Mouse (Mus musculus) liver, embryonic 16.5 days (tissue): ENCODE results near the gene Cyb561d1. TPM values are rescaled to one million over a fixed set of nuclear protein-coding genes. Genes with fewer than 3 reads are reported as not detected.

Experiments used
- ATAC-seq: fragments of 200-750 bp; cut with Nextera tagmentation; 2 replicates; pipeline ENCODE4 v1.8.0; 2017; ENCODE audit warnings: low read depth, mild to moderate bottlenecking, moderate number of reproducible peaks, moderate library complexity
- H3K27ac ChIP-seq: fragments of 300-500 bp; sonication (generic); 2 replicates; pipeline ENCODE4 v1.5.1; 2014; ENCODE audit warnings: mild to moderate bottlenecking, low read length
- H3K27me3 ChIP-seq: fragments of 300-500 bp; sonication (generic); 2 replicates; pipeline ENCODE4 v1.6.1; 2014; ENCODE audit warnings: low read depth, low read length, mixed read lengths; ENCODE audit not compliant: control insufficient read depth, insufficient read depth
- H3K36me3 ChIP-seq: fragments of 300-500 bp; sonication (generic); 2 replicates; pipeline ENCODE4 v1.6.1; 2014; ENCODE audit warnings: mild to moderate bottlenecking; ENCODE audit not compliant: control insufficient read depth, insufficient read depth
- H3K4me1 ChIP-seq: fragments of 300-500 bp; sonication (generic); 2 replicates; pipeline ENCODE4 v1.6.1; 2014; ENCODE audit warnings: low read depth, low read length, mixed read lengths; ENCODE audit not compliant: control insufficient read depth
- H3K4me2 ChIP-seq: fragments of 300-500 bp; sonication (generic); 2 replicates; pipeline ENCODE4 v1.6.1; 2014; ENCODE audit warnings: low read depth, low read length, mixed read lengths
- H3K4me3 ChIP-seq: fragments of 300-500 bp; sonication (generic); 2 replicates; pipeline ENCODE4 v1.5.1; 2014; ENCODE audit warnings: low read depth, mild to moderate bottlenecking, low read length
- H3K9ac ChIP-seq: fragments of 300-500 bp; sonication (generic); 2 replicates; pipeline ENCODE4 v1.6.1; 2014; ENCODE audit warnings: low read depth, low read length
- H3K9me3 ChIP-seq: fragments of 300-500 bp; sonication (generic); replicated peaks from 2 replicates; pipeline ENCODE4 v1.6.1; 2016; ENCODE audit warnings: low read length; ENCODE audit not compliant: control insufficient read depth
- WGBS: fragments of 180-500 bp; shearing (Covaris S2); extraction: QIAGEN DNeasy Blood & Tissue Kit; methylation state at CpG from one replicate; pipeline ENCODE4 v1.1.7; 2014; ENCODE audit not compliant: insufficient replicate concordance; 5-methylcytosine and 5-hydroxymethylcytosine counted together
- polyA plus RNA-seq: library from polyadenylated mRNA; unstranded; fragments of >200 nt; fragmentation: Nextera tagmentation; extraction: Ambion mirVana; gene quantifications from 2 replicates; pipeline ENCODE4 v1.2.1, GENCODE M21; 2015

Cyb561d1 gene
- polyA plus RNA-seq, 1 experiment from 2014 or later, result 1.9 TPM

- 52% methylated on average over 3 of the region's 3 CpGs for WGBS
- Histone ChIP-seq H3K4me2 (no peak overlapping the region), H3K9ac (no peak overlapping the region), H3K27ac (no peak overlapping the region), H3K27me3 (peaks cover 38% of the 10 kb centered on the region), H3K9me3 (no peaks in the 10 kb centered on the region), H3K36me3 (no peaks in the 10 kb centered on the region), H3K4me3 (no peak overlapping the region), H3K4me1 (peaks cover 13% of the 10 kb centered on the region)
- no peak for ATAC-seq
Observed at GRCm38 (mm10) chr3:108184742-108185141, 16.3 kb downstream of the Cyb561d1 start.

- Histone ChIP-seq H3K4me3 (no peak overlapping the region), H3K36me3 (no peaks in the 10 kb centered on the region), H3K27ac (no peak overlapping the region), H3K9ac (no peak overlapping the region), H3K27me3 (peaks cover 11% of the 10 kb centered on the region), H3K4me1 (peaks cover 2% of the 10 kb centered on the region), H3K9me3 (no peaks in the 10 kb centered on the region), H3K4me2 (no peak overlapping the region)
- ATAC-seq, result no peak
- WGBS, result 21% methylated on average over 2 of the region's 2 CpGs
Observed at GRCm38 (mm10) chr3:108180514-108180913, 20.5 kb downstream of the Cyb561d1 start.

- Histone ChIP-seq H3K27ac (no peak overlapping the region), H3K4me1 (no peaks in the 10 kb centered on the region), H3K27me3 (no peaks in the 10 kb centered on the region; the same call in 1 of the 2 replicates), H3K4me3 (no peak overlapping the region), H3K4me2 (no peak overlapping the region), H3K36me3 (no peaks in the 10 kb centered on the region), H3K9ac (no peak overlapping the region), H3K9me3 (no peaks in the 10 kb centered on the region)
- ATAC-seq, result no peak
- 69% methylated on average over 7 of the region's 7 CpGs for WGBS
Observed at GRCm38 (mm10) chr3:108178756-108179715, 22.0 kb downstream of the Cyb561d1 start.

- no peak for ATAC-seq
- Histone ChIP-seq H3K4me1 (no peaks in the 10 kb centered on the region), H3K4me2 (no peak overlapping the region), H3K36me3 (no peaks in the 10 kb centered on the region), H3K27me3 (no peaks in the 10 kb centered on the region; the same call in 1 of the 2 replicates), H3K27ac (no peak overlapping the region), H3K4me3 (no peak overlapping the region), H3K9me3 (no peaks in the 10 kb centered on the region), H3K9ac (no peak overlapping the region)
- 38% methylated on average over 13 of the region's 14 CpGs for WGBS
Observed at GRCm38 (mm10) chr3:108174672-108175531, 26.1 kb downstream of the Cyb561d1 start.

- no peaks in the 10 kb centered on the region for H3K4me1 ChIP-seq
- ATAC-seq, result no peak
- H3K4me2 ChIP-seq, result no peak overlapping the region
- no peaks in the 10 kb centered on the region for H3K9me3 ChIP-seq
- H3K9ac ChIP-seq, result no peak overlapping the region
- no peak overlapping the region for H3K27ac ChIP-seq
- H3K4me3 ChIP-seq, result no peak overlapping the region
- H3K27me3 ChIP-seq, result no peaks in the 10 kb centered on the region; the same call in 1 of the 2 replicates
- H3K36me3 ChIP-seq, result no peaks in the 10 kb centered on the region
- 49% methylated on average over 3 of the region's 3 CpGs for WGBS
Observed at GRCm38 (mm10) chr3:108169199-108169598, 31.8 kb downstream of the Cyb561d1 start.

GRCm38 (mm10) chr3:108167499-108167898 lies 33.5 kb downstream of the Cyb561d1 start:
- ATAC-seq, result no peak
- Histone ChIP-seq H3K4me3 (no peak overlapping the region), H3K9me3 (no peaks in the 10 kb centered on the region), H3K27ac (no peak overlapping the region), H3K4me2 (no peak overlapping the region), H3K9ac (no peak overlapping the region), H3K36me3 (no peaks in the 10 kb centered on the region), H3K4me1 (no peaks in the 10 kb centered on the region), H3K27me3 (no peaks in the 10 kb centered on the region; the same call in 1 of the 2 replicates)
- 55% methylated on average over 14 of the region's 14 CpGs for WGBS

GRCm38 (mm10) chr3:108166486-108167211 lies 34.4 kb downstream of the Cyb561d1 start:
- peak; percentile 24; the same call in 1 of the 2 replicates for ATAC-seq

GRCm38 (mm10) chr3:108165532-108166315 lies 35.3 kb downstream of the Cyb561d1 start:
- Histone ChIP-seq H3K9ac (no peak overlapping the region), H3K36me3 (no peaks in the 10 kb centered on the region), H3K27ac (no peak overlapping the region), H3K4me2 (no peak overlapping the region), H3K4me1 (no peaks in the 10 kb centered on the region), H3K4me3 (no peak overlapping the region), H3K27me3 (no peaks in the 10 kb centered on the region; the same call in 1 of the 2 replicates), H3K9me3 (no peaks in the 10 kb centered on the region)
- ATAC-seq, result peak; percentile 9; the same call in 1 of the 2 replicates
- WGBS, result 53% methylated on average over 10 of the region's 10 CpGs

More at GRCm38 (mm10) chr3:108166486-108167211, 34.4 kb downstream of the Cyb561d1 start:
- Histone ChIP-seq H3K4me1 (no peaks in the 10 kb centered on the region), H3K27ac (no peak overlapping the region), H3K4me2 (no peak overlapping the region), H3K9ac (no peak overlapping the region), H3K27me3 (no peaks in the 10 kb centered on the region; the same call in 1 of the 2 replicates), H3K9me3 (no peaks in the 10 kb centered on the region), H3K4me3 (no peak overlapping the region), H3K36me3 (no peaks in the 10 kb centered on the region)
- WGBS, result 33% methylated on average over 9 of the region's 11 CpGs
